Mouse (Mus musculus): ENCODE data around the gene Zfp638.

- TF ChIP-seq POLR2A (IDR thresholded peaks at IDR 0.05; ENCODE audit: borderline replicate concordance, low read depth, low read length) (no peak), CTCF (IDR thresholded peaks at IDR 0.05; ENCODE audit: low read depth, low read length) (no peak)
Measured at GRCm38 (mm10) chr6:83840086-83840485, 26.8 kb upstream of the Zfp638 start.
